Mouse (Mus musculus): ENCODE results near the gene Alg5. TPM values are rescaled to one million over a fixed set of nuclear protein-coding genes. Genes with fewer than 3 reads are reported as not detected.

Alg5 gene
- total and polyA plus RNA-seq, 2 experiments from 2014 or later, result 10.4 to 41.3 TPM

DNA sequence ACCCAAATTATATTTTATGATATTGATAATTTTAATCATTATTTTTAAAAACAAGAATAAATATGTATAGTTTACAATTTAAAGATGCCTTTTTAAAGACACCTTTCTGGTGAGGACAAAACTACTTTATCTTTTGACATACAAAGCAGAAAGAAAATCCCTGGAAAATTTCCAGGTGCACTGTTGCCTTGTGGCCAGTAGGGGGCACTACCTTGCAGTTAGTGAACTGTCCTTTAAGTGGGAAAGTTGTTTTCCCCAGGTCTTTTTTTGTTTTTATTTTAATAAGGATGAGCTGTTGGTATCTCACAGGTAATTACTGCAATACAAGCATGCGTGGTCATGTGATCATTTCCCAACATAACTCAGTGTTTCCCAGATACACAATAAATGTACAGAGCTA, 60.5 kb downstream of the Alg5 start:
- no peaks in the 10 kb centered on the region for H3K27me3 ChIP-seq (ENCODE audit: control insufficient read depth, insufficient read depth, low read length)
- H3K4me2 ChIP-seq (ENCODE audit: low read depth, low read length), result no peak overlapping the region
- 0 out of 2 replicates have a peak, but pooled peaks cover 4% of the 10 kb centered on the region for H3K36me3 ChIP-seq (replicated peaks; ENCODE audit: control insufficient read depth, insufficient read depth, low read length)
- DNase-seq (ENCODE audit: low spot score) (no peak), ATAC-seq (ENCODE audit: insufficient read depth, low read depth) (no peak)
- H3K4me3 ChIP-seq (ENCODE audit: low read depth, low read length), result no peak overlapping the region
- no peak overlapping the region for H3K9ac ChIP-seq (replicated peaks; ENCODE audit: low read depth, low read length)
- WGBS, result 95% methylated on average over 1 of the region's 1 CpGs
- H3K4me1 ChIP-seq (ENCODE audit: control insufficient read depth, insufficient read depth), result no peaks in the 10 kb centered on the region
- TF ChIP-seq EP300 (IDR thresholded peaks at IDR 0.05; ENCODE audit: low read depth) (no peak), CTCF (IDR thresholded peaks at IDR 0.05; ENCODE audit: low read depth) (peak; percentile 31; the same call in 1 of the 2 replicates)
- H3K9me3 ChIP-seq (replicated peaks; ENCODE audit: control insufficient read depth, low read length), result peaks cover 6% of the 10 kb centered on the region; the same call in 1 of the 2 replicates
- no peak overlapping the region for H3K27ac ChIP-seq (ENCODE audit: low read depth)

DNA sequence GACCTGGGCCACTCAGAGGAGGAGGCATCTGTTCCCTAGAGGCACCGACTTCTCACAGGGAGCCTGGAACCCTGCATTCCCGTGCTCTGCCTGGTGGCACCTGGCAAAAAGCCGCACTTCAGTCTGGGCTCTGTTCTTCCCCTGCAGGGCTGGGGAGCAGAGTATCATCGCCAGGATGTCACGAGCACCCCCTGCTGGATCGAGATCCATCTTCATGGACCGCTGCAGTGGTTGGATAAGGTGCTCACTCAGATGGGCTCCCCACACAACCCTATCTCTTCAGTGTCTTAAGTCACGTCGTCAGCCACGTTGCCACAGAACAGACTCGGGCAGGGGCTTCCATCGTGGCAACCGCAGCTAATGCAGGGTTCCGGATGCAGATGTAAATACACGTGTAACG, 61.9 kb downstream of the Alg5 start:
- no peak overlapping the region for H3K4me2 ChIP-seq (ENCODE audit: low read depth, low read length)
- ATAC-seq (ENCODE audit: insufficient read depth, low read depth), result peak; percentile 79
- TF ChIP-seq CTCF (IDR thresholded peaks at IDR 0.05; ENCODE audit: low read depth), result peak; percentile 81
- TF ChIP-seq EP300 (IDR thresholded peaks at IDR 0.05; ENCODE audit: low read depth), result no peak

More for the DNA sequence above, 61.9 kb downstream of the Alg5 start:
- no peak overlapping the region for H3K9ac ChIP-seq (replicated peaks; ENCODE audit: low read depth, low read length)
- 0 out of 2 replicates have a peak, but pooled peaks cover 4% of the 10 kb centered on the region for H3K36me3 ChIP-seq (replicated peaks; ENCODE audit: control insufficient read depth, insufficient read depth, low read length)
- WGBS, result 26% methylated on average over 16 of the region's 16 CpGs
- no peaks in the 10 kb centered on the region for H3K27me3 ChIP-seq (ENCODE audit: control insufficient read depth, insufficient read depth, low read length)
- H3K27ac ChIP-seq (ENCODE audit: low read depth), result no peak overlapping the region
- DNase-seq (ENCODE audit: low spot score), result peak; percentile 35
- no peak overlapping the region for H3K4me3 ChIP-seq (ENCODE audit: low read depth, low read length)
- peaks cover 6% of the 10 kb centered on the region; the same call in 1 of the 2 replicates for H3K9me3 ChIP-seq (replicated peaks; ENCODE audit: control insufficient read depth, low read length)
- H3K4me1 ChIP-seq (ENCODE audit: control insufficient read depth, insufficient read depth), result no peaks in the 10 kb centered on the region

Other genes with a start within 250 kb of the Alg5 start
- 27.0 and 31.4 TPM in 2 replicates for gene Supt20, start 42.7 kb upstream of the Alg5 start, total RNA-seq (2014; rRNA removed; ENCODE audit: low replicate concordance)
- gene Supt20, start 42.7 kb upstream of the Alg5 start, polyA plus RNA-seq (2015; fragmentation: Nextera tagmentation; extraction: Ambion mirVana), result 30.5 and 31.2 TPM in 2 replicates
- gene Gm21958, start 21.2 kb upstream of the Alg5 start, total RNA-seq (2014; rRNA removed; ENCODE audit: low replicate concordance), result not detected in 2 replicates
- not detected in 2 replicates for gene Gm21958, start 21.2 kb upstream of the Alg5 start, polyA plus RNA-seq (2015; fragmentation: Nextera tagmentation; extraction: Ambion mirVana)
- 18.8 and 44.5 TPM in 2 replicates for gene Exosc8, start 146 bp upstream of the Alg5 start, total RNA-seq (2014; rRNA removed; ENCODE audit: low replicate concordance)
- 33.9 and 36.5 TPM in 2 replicates for gene Exosc8, start 146 bp upstream of the Alg5 start, polyA plus RNA-seq (2015; fragmentation: Nextera tagmentation; extraction: Ambion mirVana)
- gene Smad9, start 20.0 kb downstream of the Alg5 start, total RNA-seq (2014; rRNA removed; ENCODE audit: low replicate concordance), result 0.69 and 1.0 TPM in 2 replicates
- 0.27 and 0.30 TPM in 2 replicates for gene Smad9, start 20.0 kb downstream of the Alg5 start, polyA plus RNA-seq (2015; fragmentation: Nextera tagmentation; extraction: Ambion mirVana)
- gene Rfxap, start 72.3 kb downstream of the Alg5 start, total RNA-seq (2014; rRNA removed; ENCODE audit: low replicate concordance), result 10.4 and 14.5 TPM in 2 replicates
- 21.2 and 22.1 TPM in 2 replicates for gene Rfxap, start 72.3 kb downstream of the Alg5 start, polyA plus RNA-seq (2015; fragmentation: Nextera tagmentation; extraction: Ambion mirVana)
- gene Sertm1, start 180.3 kb downstream of the Alg5 start, total RNA-seq (2014; rRNA removed; ENCODE audit: low replicate concordance), result 0.38 and 1.7 TPM in 2 replicates
- 0.04 and 0.11 TPM in 2 replicates for gene Sertm1, start 180.3 kb downstream of the Alg5 start, polyA plus RNA-seq (2015; fragmentation: Nextera tagmentation; extraction: Ambion mirVana)

Measured in heart, postnatal 0 days (tissue).